Mouse (Mus musculus): ENCODE results near the gene Gnb5.
A peak's percentile ranks its signal among the peaks of the same experiment; 100 is the strongest.

Gene Gnb5

GRCm38 (mm10) chr9:75307015-75307414 lies 927 bp downstream of the Gnb5 start:
- no peak for DNase-seq

GRCm38 (mm10) chr9:75308621-75309020 lies 2.5 kb downstream of the Gnb5 start:
- DNase-seq, result no peak

GRCm38 (mm10) chr9:75312008-75312407 lies 5.9 kb downstream of the Gnb5 start:
- peak; percentile 94 for DNase-seq

GRCm38 (mm10) chr9:75313138-75313831 lies 7.2 kb downstream of the Gnb5 start:
- DNase-seq, result no peak

GRCm38 (mm10) chr9:75313832-75314516 lies 7.9 kb downstream of the Gnb5 start:
- DNase-seq, result peak; percentile 98

- peak; percentile 91 for DNase-seq
Observed at GRCm38 (mm10) chr9:75314517-75315105, 8.5 kb downstream of the Gnb5 start.

- no peak for DNase-seq
Observed at GRCm38 (mm10) chr9:75315238-75315637, 9.2 kb downstream of the Gnb5 start.

GRCm38 (mm10) chr9:75316771-75317170 lies 10.7 kb downstream of the Gnb5 start:
- DNase-seq, result no peak

- no peak for DNase-seq
Observed at GRCm38 (mm10) chr9:75318196-75318595, 12.1 kb downstream of the Gnb5 start.

GRCm38 (mm10) chr9:75319365-75319764 lies 13.3 kb downstream of the Gnb5 start:
- DNase-seq, result no peak

GRCm38 (mm10) chr9:75322099-75322885 lies 16.2 kb downstream of the Gnb5 start:
- DNase-seq, result no peak

- no peak for DNase-seq
Observed at GRCm38 (mm10) chr9:75328047-75328446, 22.0 kb downstream of the Gnb5 start.

- no peak for DNase-seq
Observed at GRCm38 (mm10) chr9:75330821-75331220, 24.7 kb downstream of the Gnb5 start.

- no peak for DNase-seq
Observed at GRCm38 (mm10) chr9:75334440-75334839, 28.4 kb downstream of the Gnb5 start.

- DNase-seq, result no peak
Observed at GRCm38 (mm10) chr9:75338016-75338415, 31.9 kb downstream of the Gnb5 start.

- DNase-seq, result no peak
Observed at GRCm38 (mm10) chr9:75342433-75342832, 36.3 kb downstream of the Gnb5 start.

- DNase-seq, result no peak
Observed at GRCm38 (mm10) chr9:75347458-75347857, 41.4 kb downstream of the Gnb5 start, which contains the start of gene Bcl2l10. Gene Bcl2l10 (plus strand): TSS chr9:75347758.

GRCm38 (mm10) chr9:75348066-75348465 lies 42.0 kb downstream of the Gnb5 start:
- no peak for DNase-seq

- DNase-seq, result no peak
Observed at GRCm38 (mm10) chr9:75348641-75349040, 42.6 kb downstream of the Gnb5 start.

- no peak for DNase-seq
Observed at GRCm38 (mm10) chr9:75353094-75353493, 47.0 kb downstream of the Gnb5 start.

GRCm38 (mm10) chr9:75355783-75356182 lies 49.7 kb downstream of the Gnb5 start:
- no peak for DNase-seq

GRCm38 (mm10) chr9:75357087-75357654 lies 51.1 kb downstream of the Gnb5 start:
- DNase-seq, result no peak

GRCm38 (mm10) chr9:75361699-75362098 lies 55.6 kb downstream of the Gnb5 start:
- DNase-seq, result no peak

All from heart, adult 11 months (tissue).